Mouse (Mus musculus) embryo, embryonic 10 days (tissue): ENCODE measurements at regions not wholly inside any gene's neighbourhood (a gene's known extent, or its start where the extent isn't known, plus 50 kb on each side); places are given as distances from the start of the nearest gene placed in this dataset.
A peak's percentile ranks its signal among the peaks of the same experiment; 100 is the strongest.
"Not testable (repeated sequence)": the region's sequence is repeated elsewhere in the genome, so short reads cannot be mapped to it uniquely, and the experiment has no call there.

Source experiments
- DNase-seq: peaks from one replicate; pipeline ENCODE4 v3.0.0-alpha.2; 2015; ENCODE audit warnings: low spot score

GRCm38 (mm10) chr1:157622156-157622555 is 115.6 kb downstream of the Sec16b start:
- DNase-seq: not testable (repeated sequence)

- no peak for DNase-seq
Observed at GRCm38 (mm10) chr1:157632586-157632985, 126.1 kb downstream of the Sec16b start.

- no peak for DNase-seq
Observed at GRCm38 (mm10) chr1:157633470-157633869, 126.9 kb downstream of the Sec16b start.

GRCm38 (mm10) chr1:157635776-157636175 is 129.2 kb downstream of the Sec16b start:
- DNase-seq: no peak

- DNase-seq: no peak
Observed at GRCm38 (mm10) chr1:157643524-157643923, 137.0 kb downstream of the Sec16b start.

- DNase-seq: no peak
Observed at GRCm38 (mm10) chr1:157645682-157646421, 139.3 kb downstream of the Sec16b start.

- no peak for DNase-seq
Observed at GRCm38 (mm10) chr1:157655446-157655845, 148.9 kb downstream of the Sec16b start.

GRCm38 (mm10) chr1:157669626-157670025 is 163.1 kb downstream of the Sec16b start:
- no peak for DNase-seq

- DNase-seq: peak; percentile 44
Observed at GRCm38 (mm10) chr1:157684356-157684755, 177.8 kb downstream of the Sec16b start.

GRCm38 (mm10) chr1:157695198-157695597 is 188.7 kb downstream of the Sec16b start:
- DNase-seq: no peak

- no peak for DNase-seq
Observed at GRCm38 (mm10) chr1:157703639-157704038, 197.1 kb downstream of the Sec16b start.

GRCm38 (mm10) chr1:157705364-157705763 is 198.8 kb downstream of the Sec16b start:
- no peak for DNase-seq

GRCm38 (mm10) chr1:157707256-157707655 is 200.7 kb downstream of the Sec16b start:
- DNase-seq: no peak

GRCm38 (mm10) chr1:157709117-157709516 is 202.6 kb downstream of the Sec16b start:
- no peak for DNase-seq

GRCm38 (mm10) chr1:157710870-157711269 is 204.3 kb downstream of the Sec16b start:
- no peak for DNase-seq

GRCm38 (mm10) chr1:157712519-157712918 is 206.0 kb downstream of the Sec16b start:
- DNase-seq: peak; percentile 29

- DNase-seq: no peak
Observed at GRCm38 (mm10) chr1:157713851-157714250, 207.3 kb downstream of the Sec16b start.

- no peak for DNase-seq
Observed at GRCm38 (mm10) chr1:157715632-157716031, 209.1 kb downstream of the Sec16b start.

- no peak for DNase-seq
Observed at GRCm38 (mm10) chr1:157717131-157717530, 210.6 kb downstream of the Sec16b start.

- no peak for DNase-seq
Observed at GRCm38 (mm10) chr1:157721946-157722345, 215.4 kb downstream of the Sec16b start.

- DNase-seq: no peak
Observed at GRCm38 (mm10) chr1:157731124-157731523, 224.6 kb downstream of the Sec16b start.

GRCm38 (mm10) chr1:157740725-157741665 is 234.5 kb downstream of the Sec16b start:
- DNase-seq: no peak

GRCm38 (mm10) chr1:157745611-157746010 is 239.1 kb downstream of the Sec16b start:
- DNase-seq: peak; percentile 88
